Mouse (Mus musculus) stomach, postnatal 0 days (tissue): ENCODE measurements at regions not wholly inside any gene's neighbourhood (a gene's known extent, or its start where the extent isn't known, plus 50 kb on each side); places are given as distances from the start of the nearest gene placed in this dataset.

Experiments used
- CTCF ChIP-seq: IDR thresholded peaks from 2 replicates; pipeline ENCODE4 v1.5.1; 2016; ENCODE audit warnings: antibody characterized with exemption, low read depth, mild to moderate bottlenecking, moderate library complexity
- EP300 ChIP-seq: optimal IDR thresholded peaks from 2 replicates; pipeline ENCODE3; 2016; ENCODE audit warnings: antibody characterized with exemption

DNA sequence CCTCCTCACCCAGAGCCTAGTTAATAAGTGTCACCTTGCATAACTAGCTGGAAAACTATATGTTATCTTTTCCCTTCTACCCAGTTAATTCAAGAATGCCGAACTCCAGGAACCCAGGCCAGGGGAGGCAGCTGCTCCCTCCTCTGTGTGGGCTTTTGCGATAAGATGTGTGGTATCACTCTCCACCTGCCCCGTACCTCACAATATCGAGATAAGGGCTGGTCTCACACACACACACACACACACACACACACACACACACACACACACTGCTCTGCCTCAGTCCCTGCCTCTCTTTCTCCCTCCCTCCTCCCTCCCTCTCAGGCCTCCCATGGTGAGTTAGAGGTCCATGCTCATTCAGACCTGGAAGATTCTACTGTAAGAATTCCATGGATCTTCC lies 127.1 kb downstream of the Slc38a4 start:
- TF ChIP-seq CTCF (no peak), EP300 (no peak)
